Comparison of ENCODE assay signal across 8 mouse cellular contexts in genomic region chr13:101767809-101768629, GRCm38 (mm10). TPM values are rescaled to one million over a fixed set of nuclear protein-coding genes. Genes with fewer than 3 reads are reported as not detected.
DNase-seq lines count a peak whose midpoint lies in the region; ATAC-seq lines count a peak whose summit lies in the region.

TSS of gene Pik3r1 (minus strand) at chr13:101768217.

- H3K36me3 ChIP-seq in heart, embryonic 13.5 days: no peaks in the 10 kb centered on the region
- H3K36me3 ChIP-seq in liver, embryonic 13.5 days: no peaks in the 10 kb centered on the region
- no peaks in the 10 kb centered on the region for H3K36me3 ChIP-seq in stomach, embryonic 16.5 days (ENCODE audit: control insufficient read depth, insufficient read depth, low read length)

- peaks cover 42% of the 10 kb centered on the region for H3K4me1 ChIP-seq in heart, embryonic 13.5 days
- peaks cover 68% of the 10 kb centered on the region for H3K4me1 ChIP-seq in liver, embryonic 13.5 days (replicated peaks)
- peaks cover 27% of the 10 kb centered on the region for H3K4me1 ChIP-seq in stomach, embryonic 16.5 days (ENCODE audit: control insufficient read depth, insufficient read depth, low read length)

- under 1% methylated on average over 67 of the region's 76 CpGs for WGBS in heart, embryonic 13.5 days
- WGBS in liver, embryonic 13.5 days (ENCODE audit: insufficient replicate concordance): 1% methylated on average over 67 of the region's 76 CpGs
- under 1% methylated on average over 74 of the region's 76 CpGs for WGBS in stomach, embryonic 16.5 days

- peak; percentile 87 for ATAC-seq in erythroid progenitor cell, adult 5-6 weeks (replicated peaks; ENCODE audit: low FRiP score, poor library complexity, severe bottlenecking)
- peak; percentile 93 for ATAC-seq in heart, embryonic 13.5 days (ENCODE audit: extremely low read depth, insufficient number of reproducible peaks, low FRiP score, low TSS enrichment)
- peak; percentile 95 for ATAC-seq in liver, embryonic 13.5 days (ENCODE audit: low read depth)
- ATAC-seq in stomach, embryonic 16.5 days (ENCODE audit: insufficient read depth, low FRiP score): peak; percentile 95

- H3K4me3 ChIP-seq in heart, embryonic 13.5 days: peak within 1 kb of the TSS; percentile 74
- peak within 1 kb of the TSS; percentile 79 for H3K4me3 ChIP-seq in liver, embryonic 13.5 days (replicated peaks)
- peak within 1 kb of the TSS; percentile 99 for H3K4me3 ChIP-seq in stomach, embryonic 16.5 days (replicated peaks; ENCODE audit: low read length)

- H3K9ac ChIP-seq in heart, embryonic 13.5 days: peak within 1 kb of the TSS; percentile 95
- H3K9ac ChIP-seq in liver, embryonic 13.5 days: peak within 1 kb of the TSS; percentile 93
- H3K9ac ChIP-seq in stomach, embryonic 16.5 days (ENCODE audit: low read length): peak within 1 kb of the TSS; percentile 97

- DNase-seq in CD4-positive helper T cell, adult 2 months (ENCODE audit: low read depth, low spot score): peak; percentile 94
- peak; percentile 88 for DNase-seq in brain, embryonic 18.5 days (ENCODE audit: low read depth, low spot score)
- DNase-seq in kidney, postnatal 14 days: peak; percentile 98
- peak; percentile 90 for DNase-seq in liver, embryonic 13.5 days
- DNase-seq in neural tube, embryonic 10.5 days (ENCODE audit: extremely low spot score, low spot score): peak; percentile 99

- no peaks in the 10 kb centered on the region for H3K9me3 ChIP-seq in heart, embryonic 13.5 days
- no peaks in the 10 kb centered on the region for H3K9me3 ChIP-seq in liver, embryonic 13.5 days (replicated peaks)
- no peaks in the 10 kb centered on the region for H3K9me3 ChIP-seq in stomach, embryonic 16.5 days (replicated peaks; ENCODE audit: control insufficient read depth, low read length)

- no peaks in the 10 kb centered on the region for H3K27me3 ChIP-seq in heart, embryonic 13.5 days (replicated peaks)
- no peaks in the 10 kb centered on the region for H3K27me3 ChIP-seq in liver, embryonic 13.5 days
- H3K27me3 ChIP-seq in stomach, embryonic 16.5 days (ENCODE audit: control insufficient read depth, insufficient read depth, low read length): no peaks in the 10 kb centered on the region

- H3K27ac ChIP-seq in heart, embryonic 13.5 days (replicated peaks): peak within 1 kb of the TSS; percentile 98
- peak within 1 kb of the TSS; percentile 88 for H3K27ac ChIP-seq in liver, embryonic 13.5 days
- peak within 1 kb of the TSS; percentile 98 for H3K27ac ChIP-seq in stomach, embryonic 16.5 days (ENCODE audit: low read length)

- peak within 1 kb of the TSS; percentile 95 for H3K4me2 ChIP-seq in heart, embryonic 13.5 days
- peak within 1 kb of the TSS; percentile 99 for H3K4me2 ChIP-seq in liver, embryonic 13.5 days
- H3K4me2 ChIP-seq in stomach, embryonic 16.5 days (ENCODE audit: low read depth, low read length): peak within 1 kb of the TSS; percentile 92

RNA-seq across cellular contexts. Expression of gene Pik3r1, which starts in this region (rescaled TPM):
- total RNA-seq in erythroid progenitor cell, adult 5-6 weeks (2015; ENCODE audit: low replicate concordance): 119 and 126 TPM in 2 replicates
- 173 and 241 TPM in 2 replicates for total RNA-seq in erythroid progenitor cell, adult 5-6 weeks (2017; ENCODE audit: low replicate concordance)
- polyA plus RNA-seq in heart, embryonic 13.5 days (2015; fragmentation: Nextera tagmentation; extraction: Ambion mirVana): 13.3 and 15.5 TPM in 2 replicates
- polyA plus RNA-seq in liver, embryonic 13.5 days (2015; fragmentation: Nextera tagmentation; extraction: Ambion mirVana): 18.0 and 20.7 TPM in 2 replicates
- 53.0 and 59.5 TPM in 2 replicates for polyA plus RNA-seq in stomach, embryonic 16.5 days (2015; fragmentation: Nextera tagmentation; extraction: Ambion mirVana)

Comparison
In these comparisons a context has a peak if more than half of its experiments do, and no peak if none do; other contexts are left out.
1. Peak in every context shown above with its lines: DNase-seq, ATAC-seq, H3K4me3 ChIP-seq and H3K27ac ChIP-seq.